Mouse (Mus musculus) A20 (cell line): ENCODE results near the gene Lsr.
"Not testable (repeated sequence)": the region's sequence is repeated elsewhere in the genome, so short reads cannot be mapped to it uniquely, and the experiment has no call there.

Experiments
- DNase-seq: peaks from one replicate; pipeline ENCODE4 v3.0.0-alpha.2; 2011; ENCODE audit warnings: low read depth, low spot score

Gene Lsr

GRCm38 (mm10) chr7:30935422-30936099 lies 37.7 kb downstream of the Lsr start:
- peak; percentile 71 for DNase-seq

GRCm38 (mm10) chr7:30924581-30924980 lies 48.7 kb downstream of the Lsr start, which contains the start of gene Hamp2:
Hamp2 (minus strand) TSS chr7:30924681.
- DNase-seq, result not testable (repeated sequence)

GRCm38 (mm10) chr7:30924071-30924470 lies 49.2 kb downstream of the Lsr start:
- no peak for DNase-seq

- not testable (repeated sequence) for DNase-seq
These were observed 50.8 kb downstream of the Lsr start for GRCm38 (mm10) chr7:30922490-30922889.

- DNase-seq, result peak; percentile 66
These were observed 53.0 kb downstream of the Lsr start for GRCm38 (mm10) chr7:30920217-30920616.

- no peak for DNase-seq
These were observed 56.0 kb downstream of the Lsr start for GRCm38 (mm10) chr7:30917219-30917618.

GRCm38 (mm10) chr7:30916713-30917112 lies 56.6 kb downstream of the Lsr start:
- DNase-seq, result no peak

- no peak for DNase-seq
These were observed 58.5 kb downstream of the Lsr start, which contains the start of gene Mag for GRCm38 (mm10) chr7:30914732-30915131. Mag (minus strand) TSS chr7:30914873.

GRCm38 (mm10) chr7:30909773-30910172 lies 63.5 kb downstream of the Lsr start:
- DNase-seq, result no peak

- DNase-seq, result no peak
These were observed 64.3 kb downstream of the Lsr start for GRCm38 (mm10) chr7:30908992-30909431.

GRCm38 (mm10) chr7:30908277-30908991 lies 64.8 kb downstream of the Lsr start:
- DNase-seq, result no peak
